ENCODE assay signal across 1 mouse cellular context in the genomic region with DNA sequence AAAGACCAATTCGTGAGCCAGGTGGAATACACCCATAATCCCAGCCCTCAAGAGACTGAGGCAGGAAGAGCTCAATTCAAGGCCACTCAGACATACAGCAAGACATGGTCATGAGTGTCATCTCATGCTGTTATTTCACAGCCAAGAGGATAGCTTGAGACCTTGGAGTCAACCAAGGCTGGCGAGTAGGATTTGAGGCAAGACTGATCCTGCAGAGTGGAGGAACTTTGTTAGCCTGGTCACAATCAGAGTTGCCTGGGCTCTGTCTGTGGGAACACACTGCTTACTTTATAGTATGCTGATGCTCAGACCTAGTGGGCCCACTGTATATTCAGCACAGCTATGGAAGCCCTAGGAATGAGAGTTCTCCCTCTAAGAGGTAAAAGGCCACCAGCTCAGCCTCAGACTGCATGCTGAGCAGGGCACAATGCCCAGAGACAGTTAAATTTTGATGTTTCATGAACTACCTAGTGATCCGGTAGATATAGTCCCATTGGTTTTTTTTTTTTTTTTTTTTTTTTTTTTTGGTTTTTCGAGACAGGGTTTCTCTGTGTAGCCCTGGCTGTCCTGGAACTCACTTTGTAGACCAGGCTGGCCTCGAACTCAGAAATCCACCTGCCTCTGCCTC.
TF ChIP-seq lines count a peak whose summit lies in the region.

No protein-coding gene starts in this region.

TF ChIP-seq in MEL, 35 proteins besides CTCF, POLR2A, EP300 and RAD21:
- TF ChIP-seq ZNF384 (IDR thresholded peaks at IDR 0.05; ENCODE audit: low read depth, low read length) = peak; percentile 57
- no peak for TF ChIP-seq USF2 (IDR thresholded peaks at IDR 0.05; ENCODE audit: borderline replicate concordance in 1 of 2, insufficient read depth in 1 of 2, low read depth in 1 of 2, low read length in 2 of 2)
- no peak for TF ChIP-seq ZC3H11A (IDR thresholded peaks at IDR 0.05; ENCODE audit: low read depth, low read length)
- 0 out of 2 replicates have a peak, but pooled peaks have one; percentile 55 for TF ChIP-seq ZMIZ1 (IDR thresholded peaks at IDR 0.05; ENCODE audit: low read depth, low read length)
